Mouse (Mus musculus): Measurements from ENCODE around the gene Apc2. TPM values are rescaled to one million over a fixed set of nuclear protein-coding genes. Genes with fewer than 3 reads are reported as not detected.

Apc2 gene
- total and polyA plus RNA-seq, 3 experiments = 2.3 to 2.6 (median 2.4) TPM

- Histone ChIP-seq H3K27ac (no peak overlapping the region), H3K4me1 (ENCODE audit: control insufficient read depth, insufficient read depth, low read length) (peaks cover 6% of the 10 kb centered on the region), H3K36me3 (ENCODE audit: control insufficient read depth, insufficient read depth, low read length) (no peaks in the 10 kb centered on the region; the same call in 1 of the 2 replicates), H3K4me3 (no peak overlapping the region), H3K79me2 (replicated peaks; ENCODE audit: control insufficient read depth, insufficient read depth, low read length) (peaks cover 5% of the 10 kb centered on the region; the same call in 1 of the 2 replicates), H3K9ac (ENCODE audit: low read depth, low read length) (no peak overlapping the region), H3K27me3 (ENCODE audit: control insufficient read depth, insufficient read depth, low read length) (no peaks in the 10 kb centered on the region)
- intact Hi-C loops (cut with DNase I) = no loop called here
- 74% methylated on average over 5 of the region's 5 CpGs for WGBS
- DNase-seq = no peak
- no peak for TF ChIP-seq POLR2A (IDR thresholded peaks at IDR 0.05; ENCODE audit: insufficient read depth, low read depth, low read length)
- TF ChIP-seq CTCF (IDR thresholded peaks at IDR 0.05) = peak; percentile 37
Measured at GRCm38 (mm10) chr10:80255881-80256535, 39.8 kb upstream of the Apc2 start.

- no peak for DNase-seq
- H3K27me3 ChIP-seq (ENCODE audit: control insufficient read depth, insufficient read depth, low read length) = no peaks in the 10 kb centered on the region
- 0 out of 2 replicates have a peak, but pooled peaks cover 1% of the 10 kb centered on the region for H3K79me2 ChIP-seq (replicated peaks; ENCODE audit: control insufficient read depth, insufficient read depth, low read length)
- intact Hi-C loops (cut with DNase I) = no loop called here
- H3K4me3 ChIP-seq = no peak overlapping the region
- TF ChIP-seq POLR2A (IDR thresholded peaks at IDR 0.05; ENCODE audit: insufficient read depth, low read depth, low read length) = no peak
- TF ChIP-seq CTCF (IDR thresholded peaks at IDR 0.05) = no peak
- TF ChIP-seq EP300 (IDR thresholded peaks at IDR 0.05; ENCODE audit: insufficient read depth, low read depth, low read length) = no peak
- H3K36me3 ChIP-seq (ENCODE audit: control insufficient read depth, insufficient read depth, low read length) = no peaks in the 10 kb centered on the region; the same call in 1 of the 2 replicates
- H3K4me1 ChIP-seq (ENCODE audit: control insufficient read depth, insufficient read depth, low read length) = peaks cover 8% of the 10 kb centered on the region
- H3K27ac ChIP-seq = no peak overlapping the region
- 70% methylated on average over 2 of the region's 2 CpGs for WGBS
- H3K9ac ChIP-seq (ENCODE audit: low read depth, low read length) = no peak overlapping the region
Measured at GRCm38 (mm10) chr10:80257936-80258335, 37.8 kb upstream of the Apc2 start.

GRCm38 (mm10) chr10:80258752-80259462 is 36.9 kb upstream of the Apc2 start:
- no peak for TF ChIP-seq CTCF (IDR thresholded peaks at IDR 0.05)
- no peak for TF ChIP-seq EP300 (IDR thresholded peaks at IDR 0.05; ENCODE audit: insufficient read depth, low read depth, low read length)
- TF ChIP-seq POLR2A (IDR thresholded peaks at IDR 0.05; ENCODE audit: insufficient read depth, low read depth, low read length) = no peak
- 88% methylated on average over 14 of the region's 14 CpGs for WGBS
- H3K27ac ChIP-seq = no peak overlapping the region; the same call in 1 of the 2 replicates
- peaks cover 7% of the 10 kb centered on the region for H3K4me1 ChIP-seq (ENCODE audit: control insufficient read depth, insufficient read depth, low read length)
- DNase-seq = no peak
- no peak overlapping the region for H3K4me3 ChIP-seq
- H3K27me3 ChIP-seq (ENCODE audit: control insufficient read depth, insufficient read depth, low read length) = no peaks in the 10 kb centered on the region
- H3K36me3 ChIP-seq (ENCODE audit: control insufficient read depth, insufficient read depth, low read length) = no peaks in the 10 kb centered on the region
- intact Hi-C loops (cut with DNase I) = no loop called here
- H3K79me2 ChIP-seq (replicated peaks; ENCODE audit: control insufficient read depth, insufficient read depth, low read length) = 0 out of 2 replicates have a peak, but pooled peaks cover 1% of the 10 kb centered on the region
- no peak overlapping the region for H3K9ac ChIP-seq (ENCODE audit: low read depth, low read length)

- WGBS = 59% methylated on average over 6 of the region's 6 CpGs
- Histone ChIP-seq H3K79me2 (replicated peaks; ENCODE audit: control insufficient read depth, insufficient read depth, low read length) (0 out of 2 replicates have a peak, but pooled peaks cover 1% of the 10 kb centered on the region), H3K9ac (ENCODE audit: low read depth, low read length) (peak overlapping the region; percentile 76), H3K27ac (peak overlapping the region; percentile 98), H3K4me1 (ENCODE audit: control insufficient read depth, insufficient read depth, low read length) (peaks cover 7% of the 10 kb centered on the region), H3K36me3 (ENCODE audit: control insufficient read depth, insufficient read depth, low read length) (no peaks in the 10 kb centered on the region), H3K27me3 (ENCODE audit: control insufficient read depth, insufficient read depth, low read length) (no peaks in the 10 kb centered on the region), H3K4me3 (no peak overlapping the region)
- DNase-seq = no peak
- intact Hi-C loops (cut with DNase I) = no loop called here
- 0 out of 2 replicates have a peak, but pooled peaks have one; percentile 6 for TF ChIP-seq EP300 (IDR thresholded peaks at IDR 0.05; ENCODE audit: insufficient read depth, low read depth, low read length)
- no peak for TF ChIP-seq CTCF (IDR thresholded peaks at IDR 0.05)
- TF ChIP-seq POLR2A (IDR thresholded peaks at IDR 0.05; ENCODE audit: insufficient read depth, low read depth, low read length) = no peak
Measured at GRCm38 (mm10) chr10:80259463-80259805, 36.3 kb upstream of the Apc2 start.

GRCm38 (mm10) chr10:80259861-80260641 is 35.7 kb upstream of the Apc2 start:
- Histone ChIP-seq H3K9ac (ENCODE audit: low read depth, low read length) (peak overlapping the region; percentile 76), H3K27me3 (ENCODE audit: control insufficient read depth, insufficient read depth, low read length) (no peaks in the 10 kb centered on the region), H3K4me1 (ENCODE audit: control insufficient read depth, insufficient read depth, low read length) (peaks cover 7% of the 10 kb centered on the region), H3K36me3 (ENCODE audit: control insufficient read depth, insufficient read depth, low read length) (no peaks in the 10 kb centered on the region), H3K79me2 (replicated peaks; ENCODE audit: control insufficient read depth, insufficient read depth, low read length) (no peaks in the 10 kb centered on the region), H3K27ac (peak overlapping the region; percentile 98), H3K4me3 (peak overlapping the region; percentile 75)
- TF ChIP-seq POLR2A (IDR thresholded peaks at IDR 0.05; ENCODE audit: insufficient read depth, low read depth, low read length) = 0 out of 2 replicates have a peak, but pooled peaks have one; percentile 21
- TF ChIP-seq EP300 (IDR thresholded peaks at IDR 0.05; ENCODE audit: insufficient read depth, low read depth, low read length) = no peak
- intact Hi-C loops (cut with DNase I) = loop anchor here (1.0 to 10.0 kb wide), 2 partner anchors 11 to 275 kb away; partner anchors contain the start of genes Cnn2, Ndufs7 and Tmem259
- 7% methylated on average over 19 of the region's 19 CpGs for WGBS
- DNase-seq = peak; percentile 67 to 68
